ENCODE assay signal across 19 mouse cellular contexts in genomic region chr16:42032030-42032429, GRCm38 (mm10).
A peak's percentile ranks its signal among the peaks of the same experiment; 100 is the strongest.
DNase-seq lines count a peak whose midpoint lies in the region; ATAC-seq and TF ChIP-seq lines count a peak whose summit lies in the region.
"Had no signal": no experiment of that assay in that cellular context is flagged by ENCODE, and none has a peak within 500 bp of the region (broad histone marks: within the 10 kb centered on the region; RNA-seq: fewer than 3 reads in every experiment).

No protein-coding gene starts in this region.

- TF ChIP-seq CTCF in left cerebral cortex, adult 2 months (IDR thresholded peaks at IDR 0.05), result no peak
- no peak for TF ChIP-seq CTCF in thymus, adult 2 months (IDR thresholded peaks at IDR 0.05; ENCODE audit: borderline replicate concordance, control insufficient read depth, extremely low read depth, insufficient read depth, low read length, poor library complexity)

- no peaks in the 10 kb centered on the region for H3K9me3 ChIP-seq in embryonic facial prominence, embryonic 14.5 days (ENCODE audit: control insufficient read depth, low read length)
- no peaks in the 10 kb centered on the region for H3K9me3 ChIP-seq in embryonic facial prominence, embryonic 10.5 days
- H3K9me3 ChIP-seq in embryonic facial prominence, embryonic 15.5 days (replicated peaks), result no peaks in the 10 kb centered on the region
- H3K9me3 ChIP-seq: embryonic facial prominence, embryonic 12.5 days; forebrain, embryonic 13.5 days; forebrain, embryonic 15.5 days had no signal

- H3K27ac ChIP-seq in embryonic facial prominence, embryonic 14.5 days (replicated peaks; ENCODE audit: low read depth, low read length), result no peak overlapping the region
- no peak overlapping the region for H3K27ac ChIP-seq in embryonic facial prominence, embryonic 10.5 days (replicated peaks)
- H3K27ac ChIP-seq in left cerebral cortex, adult 2 months, result 0 out of 2 replicates have a peak overlapping the region, but pooled peaks have one; percentile 1
- no peak overlapping the region for H3K27ac ChIP-seq in embryonic facial prominence, embryonic 15.5 days (replicated peaks)
- no peak overlapping the region for H3K27ac ChIP-seq in thymus, adult 2 months (ENCODE audit: control insufficient read depth, insufficient read depth, low read length)
- H3K27ac ChIP-seq: embryonic facial prominence, embryonic 12.5 days; forebrain, embryonic 13.5 days; forebrain, embryonic 15.5 days had no signal

- H3K36me3 ChIP-seq in embryonic facial prominence, embryonic 14.5 days (ENCODE audit: control insufficient read depth, insufficient read depth, low read length), result no peaks in the 10 kb centered on the region
- no peaks in the 10 kb centered on the region for H3K36me3 ChIP-seq in embryonic facial prominence, embryonic 10.5 days (replicated peaks)
- H3K36me3 ChIP-seq in embryonic facial prominence, embryonic 15.5 days, result no peaks in the 10 kb centered on the region
- no peaks in the 10 kb centered on the region for H3K36me3 ChIP-seq in thymus, adult 2 months (ENCODE audit: control insufficient read depth, insufficient read depth, low read length)
- H3K36me3 ChIP-seq: embryonic facial prominence, embryonic 12.5 days; forebrain, embryonic 15.5 days had no signal

- no peak overlapping the region for H3K9ac ChIP-seq in embryonic facial prominence, embryonic 14.5 days (ENCODE audit: low read depth, low read length)
- no peak overlapping the region for H3K9ac ChIP-seq in embryonic facial prominence, embryonic 15.5 days
- H3K9ac ChIP-seq: embryonic facial prominence, embryonic 12.5 days; forebrain, embryonic 13.5 days; forebrain, embryonic 15.5 days; forebrain, postnatal 0 days had no signal

- H3K4me2 ChIP-seq in embryonic facial prominence, embryonic 14.5 days (ENCODE audit: low read depth, low read length), result no peak overlapping the region
- H3K4me2 ChIP-seq in embryonic facial prominence, embryonic 15.5 days (replicated peaks), result no peak overlapping the region
- H3K4me2 ChIP-seq: embryonic facial prominence, embryonic 12.5 days; forebrain, embryonic 13.5 days; forebrain, embryonic 15.5 days had no signal

- no peaks in the 10 kb centered on the region for H3K27me3 ChIP-seq in embryonic facial prominence, embryonic 14.5 days (replicated peaks; ENCODE audit: control insufficient read depth, insufficient read depth, low read length)
- H3K27me3 ChIP-seq in embryonic facial prominence, embryonic 10.5 days (replicated peaks; ENCODE audit: low read depth, poor library complexity, severe bottlenecking), result no peaks in the 10 kb centered on the region
- no peaks in the 10 kb centered on the region for H3K27me3 ChIP-seq in embryonic facial prominence, embryonic 15.5 days
- no peaks in the 10 kb centered on the region for H3K27me3 ChIP-seq in thymus, adult 2 months (ENCODE audit: control insufficient read depth, insufficient read depth, low read length)
- H3K27me3 ChIP-seq: embryonic facial prominence, embryonic 12.5 days; forebrain, embryonic 13.5 days; forebrain, embryonic 15.5 days had no signal

- ATAC-seq in embryonic facial prominence, embryonic 14.5 days (ENCODE audit: low read depth), result peak; percentile 67; the same call in 1 of the 2 replicates
- ATAC-seq in embryonic facial prominence, embryonic 15.5 days (ENCODE audit: insufficient number of reproducible peaks, low FRiP score, low TSS enrichment, low read depth), result peak; percentile 34; the same call in 1 of the 2 replicates
- ATAC-seq: forebrain, embryonic 13.5 days; forebrain, embryonic 15.5 days; forebrain, postnatal 0 days had no signal

- intact Hi-C loops in left cerebral cortex, adult 2 months (cut with DNase I), result no loop called here
- intact Hi-C loops in left cerebral cortex, postnatal 10 days (cut with DNase I), result no loop called here

- H3K4me1 ChIP-seq in embryonic facial prominence, embryonic 14.5 days (ENCODE audit: control insufficient read depth, insufficient read depth, low read length), result no peaks in the 10 kb centered on the region
- no peaks in the 10 kb centered on the region for H3K4me1 ChIP-seq in embryonic facial prominence, embryonic 10.5 days
- no peaks in the 10 kb centered on the region for H3K4me1 ChIP-seq in embryonic facial prominence, embryonic 15.5 days
- no peaks in the 10 kb centered on the region for H3K4me1 ChIP-seq in thymus, adult 2 months (replicated peaks; ENCODE audit: control insufficient read depth, insufficient read depth, low read length)
- H3K4me1 ChIP-seq: embryonic facial prominence, embryonic 12.5 days; forebrain, embryonic 13.5 days; forebrain, embryonic 15.5 days had no signal

- no peak for TF ChIP-seq POLR2A in thymus, adult 2 months (IDR thresholded peaks at IDR 0.05; ENCODE audit: control insufficient read depth, extremely low read depth, insufficient read depth, low read length, poor library complexity)

- H3K4me3 ChIP-seq in embryonic facial prominence, embryonic 14.5 days (ENCODE audit: low read depth, low read length), result no peak overlapping the region
- no peak overlapping the region for H3K4me3 ChIP-seq in embryonic facial prominence, embryonic 10.5 days
- H3K4me3 ChIP-seq in left cerebral cortex, adult 2 months, result no peak overlapping the region
- H3K4me3 ChIP-seq in embryonic facial prominence, embryonic 15.5 days (replicated peaks), result no peak overlapping the region
- H3K4me3 ChIP-seq in thymus, adult 2 months (ENCODE audit: control insufficient read depth, insufficient read depth, low read length), result no peak overlapping the region
- H3K4me3 ChIP-seq: embryonic facial prominence, embryonic 12.5 days; forebrain, embryonic 13.5 days; forebrain, embryonic 15.5 days had no signal

- 81% methylated on average over 2 of the region's 2 CpGs for WGBS in embryonic facial prominence, embryonic 14.5 days
- WGBS in embryonic facial prominence, embryonic 10.5 days, result 77% methylated on average over 2 of the region's 2 CpGs
- WGBS in embryonic facial prominence, embryonic 15.5 days, result 77% methylated on average over 2 of the region's 2 CpGs
- 91% methylated on average over 2 of the region's 2 CpGs for WGBS in thymus, adult 2 months

- DNase-seq in embryonic facial prominence, embryonic 14.5 days (ENCODE audit: low spot score), result peak; percentile 19
- DNase-seq in embryonic facial prominence, embryonic 10.5 days (ENCODE audit: low spot score), result no peak
- no peak for DNase-seq in left cerebral cortex, adult 2 months (ENCODE audit: extremely low spot score in 1 of 2, low spot score in 2 of 2)
- no peak for DNase-seq in left cerebral cortex, postnatal 10 days (ENCODE audit: extremely low spot score in 1 of 2, low spot score in 2 of 2)
- DNase-seq in thymus, adult 2 months, result no peak
- DNase-seq: adrenal gland, adult 2 months; adrenal gland, postnatal 10 days; adrenal gland, postnatal 25 days; cerebellum, adult 18-20 months; cerebellum, adult 8-10 months; cerebellum, adult 9-11 months; cerebellum, postnatal 14 days; cerebellum, postnatal 36 days; embryo, embryonic 11 days; forebrain, postnatal 0 days had no signal
